28 mouse cellular contexts compared by ENCODE assay signal in the genomic region with DNA sequence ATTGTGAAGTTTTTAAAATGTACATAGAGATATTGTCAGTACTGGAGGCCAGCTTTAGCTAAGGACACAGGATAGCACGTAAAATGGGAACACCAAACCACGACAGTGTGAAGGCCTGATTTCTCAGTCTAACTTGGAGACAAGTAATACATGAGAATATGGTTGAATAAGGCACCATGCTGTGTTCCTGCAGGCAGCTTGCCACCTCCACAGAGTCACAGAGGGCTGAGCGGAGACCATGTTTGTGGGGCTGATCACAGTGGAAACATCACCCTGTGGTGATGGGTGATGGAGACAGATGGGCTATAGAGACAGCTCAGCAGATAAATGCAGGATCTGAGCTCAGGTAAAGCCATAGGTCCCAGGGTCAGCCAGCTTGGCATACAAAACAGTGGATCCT. TPM values are rescaled to one million over a fixed set of nuclear protein-coding genes. Genes with fewer than 3 reads are reported as not detected.
A peak's percentile ranks its signal among the peaks of the same experiment; 100 is the strongest.
DNase-seq lines count a peak whose midpoint lies in the region; ATAC-seq and TF ChIP-seq lines count a peak whose summit lies in the region.
"Had no signal": no experiment of that assay in that cellular context is flagged by ENCODE, and none has a peak within 500 bp of the region (broad histone marks: within the 10 kb centered on the region; RNA-seq: fewer than 3 reads in every experiment).

No protein-coding gene starts in this region.

- 82% methylated on average over 3 of the region's 3 CpGs for WGBS in heart, embryonic 10.5 days
- 87% methylated on average over 3 of the region's 3 CpGs for WGBS in stomach, embryonic 14.5 days
- 91% methylated on average over 3 of the region's 3 CpGs for WGBS in stomach, postnatal 0 days

- H3K9me3 ChIP-seq in heart, embryonic 10.5 days, result no peaks in the 10 kb centered on the region
- no peaks in the 10 kb centered on the region for H3K9me3 ChIP-seq in stomach, embryonic 14.5 days (ENCODE audit: control insufficient read depth, low read depth, low read length)
- no peaks in the 10 kb centered on the region for H3K9me3 ChIP-seq in stomach, postnatal 0 days (ENCODE audit: control insufficient read depth, low read length)
- H3K9me3 ChIP-seq: embryonic facial prominence, embryonic 15.5 days; forebrain, embryonic 10.5 days; heart, embryonic 15.5 days; hindbrain, embryonic 15.5 days had no signal

- no peaks in the 10 kb centered on the region for H3K27me3 ChIP-seq in heart, embryonic 10.5 days (ENCODE audit: insufficient read depth, poor library complexity, severe bottlenecking)
- no peaks in the 10 kb centered on the region for H3K27me3 ChIP-seq in stomach, embryonic 14.5 days (ENCODE audit: control insufficient read depth, insufficient read depth, low read length)
- no peaks in the 10 kb centered on the region for H3K27me3 ChIP-seq in stomach, postnatal 0 days (ENCODE audit: control insufficient read depth, insufficient read depth, low read length)
- H3K27me3 ChIP-seq: CH12.LX; embryonic facial prominence, embryonic 15.5 days; heart, embryonic 15.5 days; hindbrain, embryonic 15.5 days; Patski had no signal

- peak; percentile 61 to 65 for DNase-seq in cerebellum, postnatal 10 days
- DNase-seq in cerebellum, postnatal 36 days, result no peak
- peak; percentile 38 for DNase-seq in heart, embryonic 10.5 days (ENCODE audit: low spot score)
- DNase-seq in heart, postnatal 10 days, result no peak
- no peak for DNase-seq in stomach, postnatal 0 days (ENCODE audit: low spot score)
- no peak for DNase-seq in adrenal gland, postnatal 10 days
- DNase-seq: adrenal gland, postnatal 25 days; embryo, embryonic 11 days; gastrocnemius, postnatal 36 days; heart, adult 18-20 months; heart, postnatal 36 days had no signal

- H3K36me3 ChIP-seq in heart, embryonic 10.5 days, result no peaks in the 10 kb centered on the region
- H3K36me3 ChIP-seq in stomach, embryonic 14.5 days (ENCODE audit: control insufficient read depth, insufficient read depth, low read length), result no peaks in the 10 kb centered on the region
- no peaks in the 10 kb centered on the region for H3K36me3 ChIP-seq in stomach, postnatal 0 days (ENCODE audit: control insufficient read depth, insufficient read depth, low read length)
- H3K36me3 ChIP-seq: embryonic facial prominence, embryonic 15.5 days; forebrain, embryonic 10.5 days; heart, embryonic 15.5 days; hindbrain, embryonic 15.5 days had no signal

- H3K4me1 ChIP-seq in heart, embryonic 10.5 days, result peaks cover 4% of the 10 kb centered on the region; the same call in 1 of the 2 replicates
- no peaks in the 10 kb centered on the region for H3K4me1 ChIP-seq in stomach, embryonic 14.5 days (ENCODE audit: control insufficient read depth, insufficient read depth, low read length)
- no peaks in the 10 kb centered on the region for H3K4me1 ChIP-seq in stomach, postnatal 0 days (replicated peaks; ENCODE audit: control insufficient read depth, insufficient read depth)
- H3K4me1 ChIP-seq: hindbrain, embryonic 15.5 days had no signal

- intact Hi-C loops in heart, postnatal 10 days (cut with DNase I), result loop anchor here (5.0 kb wide), 2 partner anchors 198 to 318 kb away; no protein-coding TSS in a partner anchor

- no peak overlapping the region for H3K4me3 ChIP-seq in heart, embryonic 10.5 days
- no peak overlapping the region for H3K4me3 ChIP-seq in stomach, embryonic 14.5 days (ENCODE audit: low read depth, low read length)
- no peak overlapping the region for H3K4me3 ChIP-seq in stomach, postnatal 0 days (ENCODE audit: low read depth, low read length)
- H3K4me3 ChIP-seq: embryonic facial prominence, embryonic 15.5 days; erythroblast, embryonic 14.5 days; forebrain, embryonic 10.5 days; heart, embryonic 15.5 days; hindbrain, embryonic 15.5 days had no signal

- H3K9ac ChIP-seq in stomach, embryonic 14.5 days (replicated peaks; ENCODE audit: low read depth, low read length), result no peak overlapping the region
- H3K9ac ChIP-seq in stomach, postnatal 0 days (ENCODE audit: low read length), result no peak overlapping the region
- H3K9ac ChIP-seq: embryonic facial prominence, embryonic 15.5 days; heart, embryonic 15.5 days; hindbrain, embryonic 15.5 days had no signal

- H3K4me2 ChIP-seq in stomach, embryonic 14.5 days (replicated peaks; ENCODE audit: low read depth, low read length), result no peak overlapping the region
- H3K4me2 ChIP-seq in stomach, postnatal 0 days (replicated peaks; ENCODE audit: low read depth), result no peak overlapping the region
- H3K4me2 ChIP-seq: embryonic facial prominence, embryonic 15.5 days; heart, embryonic 11.5 days; heart, embryonic 15.5 days; hindbrain, embryonic 15.5 days had no signal

- H3K27ac ChIP-seq in heart, embryonic 10.5 days, result no peak overlapping the region
- H3K27ac ChIP-seq in stomach, embryonic 14.5 days (ENCODE audit: low read length), result peak overlapping the region; percentile 73; the same call in 1 of the 2 replicates
- peak overlapping the region; percentile 81; the same call in 1 of the 2 replicates for H3K27ac ChIP-seq in stomach, postnatal 0 days (replicated peaks)
- H3K27ac ChIP-seq: embryonic facial prominence, embryonic 15.5 days; forebrain, embryonic 10.5 days; heart, embryonic 15.5 days; hindbrain, embryonic 15.5 days had no signal

- no peak for TF ChIP-seq CTCF in stomach, postnatal 0 days (IDR thresholded peaks at IDR 0.05; ENCODE audit: low read depth)

- TF ChIP-seq EP300 in stomach, postnatal 0 days (optimal IDR thresholded peaks at IDR 0.05), result no peak

- no peak for ATAC-seq in stomach, embryonic 14.5 days (ENCODE audit: insufficient number of reproducible peaks, insufficient read depth, low FRiP score, low read depth)
- ATAC-seq in stomach, postnatal 0 days (ENCODE audit: low FRiP score, low TSS enrichment), result no peak
- ATAC-seq: activated CD4-positive, CD25-positive, alpha-beta regulatory T cell, adult 4 months; forebrain, embryonic 14.5 days; inflammation-experienced regulatory T-cells, adult 6 months; intestine, postnatal 0 days; Patski had no signal

RNA-seq across cellular contexts. Expression of gene E330021D16Rik, which starts 8.8 kb away (rescaled TPM):
- polyA plus RNA-seq in heart, embryonic 10.5 days (2016; fragmentation: Nextera tagmentation; extraction: Ambion mirVana), result 0.11 TPM in 1 of 2 replicates, not detected in the other
- total RNA-seq in heart, postnatal 10 days (2021), result not detected
- 0.36 TPM in 2 replicates for polyA plus RNA-seq in stomach, embryonic 14.5 days (2014; fragmentation: Nextera tagmentation; extraction: Ambion mirVana)
- polyA plus RNA-seq in stomach, postnatal 0 days (2015; fragmentation: Nextera tagmentation; extraction: Ambion mirVana), result 0.05 TPM in 1 of 2 replicates, not detected in the other
- not detected for total RNA-seq in adrenal gland, postnatal 10 days (2021)
- total RNA-seq: adrenal gland, adult 18-20 months; adrenal gland, postnatal 25 days; CH12.LX; common myeloid progenitor, adult 5-6 weeks; gastrocnemius, adult 8-10 months; gastrocnemius, postnatal 36 days; heart, adult 18-20 months; heart, postnatal 36 days had no signal
- polyA plus RNA-seq: embryonic facial prominence, embryonic 15.5 days; erythroblast, embryonic 14.5 days; forebrain, embryonic 10.5 days; forebrain, embryonic 14.5 days; heart, embryonic 11.5 days; heart, embryonic 15.5 days; hindbrain, embryonic 11.5 days; hindbrain, embryonic 15.5 days; intestine, postnatal 0 days; Patski had no signal

Comparison
In these comparisons a context has a peak if more than half of its experiments do, and no peak if none do; other contexts are left out.
1. DNase-seq: peak in cerebellum, postnatal 10 days (2 of 2) and heart, embryonic 10.5 days (single experiment); none in cerebellum, postnatal 36 days (0 of 2), heart, postnatal 10 days (0 of 2), stomach, postnatal 0 days (single experiment) and adrenal gland, postnatal 10 days (single experiment).